Mouse (Mus musculus): ENCODE measurements around the gene Enpp1. TPM values are rescaled to one million over a fixed set of nuclear protein-coding genes. Genes with fewer than 3 reads are reported as not detected.
A peak's percentile ranks its signal among the peaks of the same experiment; 100 is the strongest.

The Enpp1 gene
- polyA plus RNA-seq, 1 experiment from 2014 or later, result 0.31 TPM

GRCm38 (mm10) chr10:24727478-24727877 is 15.5 kb upstream of the Enpp1 start:
- Histone ChIP-seq H3K36me3 (replicated peaks) (no peaks in the 10 kb centered on the region), H3K4me1 (no peaks in the 10 kb centered on the region), H3K27me3 (ENCODE audit: poor library complexity, severe bottlenecking) (no peaks in the 10 kb centered on the region), H3K4me3 (no peak overlapping the region), H3K9me3 (no peaks in the 10 kb centered on the region), H3K27ac (no peak overlapping the region)
- 92% methylated on average over 4 of the region's 4 CpGs for WGBS
- no peak for DNase-seq (ENCODE audit: extremely low spot score, low spot score)

GRCm38 (mm10) chr10:24725197-24725596 is 13.2 kb upstream of the Enpp1 start:
- H3K36me3 ChIP-seq (replicated peaks), result no peaks in the 10 kb centered on the region
- no peaks in the 10 kb centered on the region for H3K9me3 ChIP-seq
- H3K27me3 ChIP-seq (ENCODE audit: poor library complexity, severe bottlenecking), result no peaks in the 10 kb centered on the region
- DNase-seq (ENCODE audit: extremely low spot score, low spot score), result no peak
- WGBS, result 86% methylated on average over 2 of the region's 2 CpGs
- H3K4me1 ChIP-seq, result no peaks in the 10 kb centered on the region
- H3K4me3 ChIP-seq, result no peak overlapping the region
- no peak overlapping the region for H3K27ac ChIP-seq

GRCm38 (mm10) chr10:24721841-24722240 is 9.9 kb upstream of the Enpp1 start:
- Histone ChIP-seq H3K27me3 (ENCODE audit: poor library complexity, severe bottlenecking) (no peaks in the 10 kb centered on the region; the same call in 1 of the 2 replicates), H3K36me3 (replicated peaks) (no peaks in the 10 kb centered on the region), H3K4me3 (no peak overlapping the region), H3K9me3 (no peaks in the 10 kb centered on the region), H3K27ac (no peak overlapping the region), H3K4me1 (peaks cover 9% of the 10 kb centered on the region)
- no peak for DNase-seq (ENCODE audit: extremely low spot score, low spot score)
- WGBS, result 96% methylated on average over 3 of the region's 3 CpGs

- H3K27ac ChIP-seq, result no peak overlapping the region
- no peak for DNase-seq (ENCODE audit: extremely low spot score, low spot score)
- H3K27me3 ChIP-seq (ENCODE audit: poor library complexity, severe bottlenecking), result no peaks in the 10 kb centered on the region; the same call in 1 of the 2 replicates
- H3K4me1 ChIP-seq, result peaks cover 9% of the 10 kb centered on the region
- no peaks in the 10 kb centered on the region for H3K9me3 ChIP-seq
- 89% methylated on average over 4 of the region's 4 CpGs for WGBS
- H3K36me3 ChIP-seq (replicated peaks), result no peaks in the 10 kb centered on the region
- H3K4me3 ChIP-seq, result no peak overlapping the region
Observed at GRCm38 (mm10) chr10:24719383-24719782, 7.4 kb upstream of the Enpp1 start.

GRCm38 (mm10) chr10:24718720-24719119 is 6.8 kb upstream of the Enpp1 start:
- Histone ChIP-seq H3K27me3 (ENCODE audit: poor library complexity, severe bottlenecking) (peaks cover 5% of the 10 kb centered on the region; the same call in 1 of the 2 replicates), H3K9me3 (no peaks in the 10 kb centered on the region), H3K36me3 (replicated peaks) (no peaks in the 10 kb centered on the region), H3K4me3 (no peak overlapping the region), H3K4me1 (peaks cover 9% of the 10 kb centered on the region), H3K27ac (no peak overlapping the region)
- WGBS, result 60% methylated on average over 11 of the region's 11 CpGs
- no peak for DNase-seq (ENCODE audit: extremely low spot score, low spot score)

GRCm38 (mm10) chr10:24718058-24718457 is 6.1 kb upstream of the Enpp1 start:
- Histone ChIP-seq H3K27ac (no peak overlapping the region), H3K4me3 (no peak overlapping the region; the same call in 1 of the 2 replicates), H3K27me3 (ENCODE audit: poor library complexity, severe bottlenecking) (peaks cover 10% of the 10 kb centered on the region), H3K4me1 (peaks cover 9% of the 10 kb centered on the region), H3K36me3 (replicated peaks) (no peaks in the 10 kb centered on the region), H3K9me3 (no peaks in the 10 kb centered on the region)
- 52% methylated on average over 14 of the region's 14 CpGs for WGBS
- no peak for DNase-seq (ENCODE audit: extremely low spot score, low spot score)

GRCm38 (mm10) chr10:24716232-24716631 is 4.3 kb upstream of the Enpp1 start:
- H3K27me3 ChIP-seq (ENCODE audit: poor library complexity, severe bottlenecking), result peaks cover 28% of the 10 kb centered on the region
- no peaks in the 10 kb centered on the region for H3K36me3 ChIP-seq (replicated peaks)
- H3K9me3 ChIP-seq, result no peaks in the 10 kb centered on the region
- H3K4me1 ChIP-seq, result peaks cover 23% of the 10 kb centered on the region
- no peak overlapping the region for H3K27ac ChIP-seq
- no peak overlapping the region for H3K4me3 ChIP-seq
- no peak for DNase-seq (ENCODE audit: extremely low spot score, low spot score)
- WGBS, result 84% methylated on average over 5 of the region's 5 CpGs

GRCm38 (mm10) chr10:24712901-24713300 is 942 bp upstream of the Enpp1 start:
- no peaks in the 10 kb centered on the region for H3K9me3 ChIP-seq
- no peak for DNase-seq (ENCODE audit: extremely low spot score, low spot score)
- H3K36me3 ChIP-seq (replicated peaks), result no peaks in the 10 kb centered on the region
- WGBS, result 72% methylated on average over 5 of the region's 5 CpGs
- H3K4me3 ChIP-seq, result no peak overlapping the region
- H3K27me3 ChIP-seq (ENCODE audit: poor library complexity, severe bottlenecking), result peaks cover 57% of the 10 kb centered on the region
- H3K27ac ChIP-seq, result no peak overlapping the region
- H3K4me1 ChIP-seq, result peaks cover 19% of the 10 kb centered on the region

- Histone ChIP-seq H3K9me3 (no peaks in the 10 kb centered on the region), H3K27ac (peak overlapping the region; percentile 76; the same call in 1 of the 2 replicates), H3K4me1 (peaks cover 18% of the 10 kb centered on the region), H3K36me3 (replicated peaks) (no peaks in the 10 kb centered on the region), H3K4me3 (peak overlapping the region; percentile 74), H3K27me3 (ENCODE audit: poor library complexity, severe bottlenecking) (peaks cover 57% of the 10 kb centered on the region)
- no peak for DNase-seq (ENCODE audit: extremely low spot score, low spot score)
- WGBS, result 20% methylated on average over 15 of the region's 15 CpGs
Observed at GRCm38 (mm10) chr10:24712367-24712761, 405 bp upstream of the Enpp1 start.

- peak overlapping the region; percentile 74 for H3K4me3 ChIP-seq
- H3K4me1 ChIP-seq, result peaks cover 18% of the 10 kb centered on the region
- no peak overlapping the region for H3K27ac ChIP-seq
- H3K9me3 ChIP-seq, result no peaks in the 10 kb centered on the region
- peak; percentile 27 for DNase-seq (ENCODE audit: extremely low spot score, low spot score)
- peaks cover 57% of the 10 kb centered on the region for H3K27me3 ChIP-seq (ENCODE audit: poor library complexity, severe bottlenecking)
- H3K36me3 ChIP-seq (replicated peaks), result no peaks in the 10 kb centered on the region
- 16% methylated on average over 10 of the region's 10 CpGs for WGBS
Observed at GRCm38 (mm10) chr10:24711071-24711470, 888 bp downstream of the Enpp1 start.

GRCm38 (mm10) chr10:24710361-24710760 is 1.6 kb downstream of the Enpp1 start:
- Histone ChIP-seq H3K27me3 (ENCODE audit: poor library complexity, severe bottlenecking) (peaks cover 57% of the 10 kb centered on the region), H3K27ac (no peak overlapping the region), H3K36me3 (replicated peaks) (no peaks in the 10 kb centered on the region), H3K9me3 (no peaks in the 10 kb centered on the region), H3K4me3 (no peak overlapping the region), H3K4me1 (peaks cover 18% of the 10 kb centered on the region)
- DNase-seq (ENCODE audit: extremely low spot score, low spot score), result no peak
- 96% methylated on average over 6 of the region's 6 CpGs for WGBS

GRCm38 (mm10) chr10:24707745-24708144 is 4.2 kb downstream of the Enpp1 start:
- Histone ChIP-seq H3K4me1 (peaks cover 21% of the 10 kb centered on the region), H3K36me3 (replicated peaks) (no peaks in the 10 kb centered on the region), H3K27me3 (ENCODE audit: poor library complexity, severe bottlenecking) (peaks cover 44% of the 10 kb centered on the region), H3K4me3 (no peak overlapping the region), H3K27ac (no peak overlapping the region), H3K9me3 (no peaks in the 10 kb centered on the region)
- 90% methylated on average over 6 of the region's 6 CpGs for WGBS
- no peak for DNase-seq (ENCODE audit: extremely low spot score, low spot score)

GRCm38 (mm10) chr10:24706431-24707140 is 5.4 kb downstream of the Enpp1 start:
- Histone ChIP-seq H3K27me3 (ENCODE audit: poor library complexity, severe bottlenecking) (peaks cover 32% of the 10 kb centered on the region), H3K36me3 (replicated peaks) (no peaks in the 10 kb centered on the region), H3K9me3 (no peaks in the 10 kb centered on the region), H3K27ac (no peak overlapping the region), H3K4me1 (peaks cover 11% of the 10 kb centered on the region), H3K4me3 (no peak overlapping the region)
- WGBS, result 87% methylated on average over 2 of the region's 2 CpGs
- no peak for DNase-seq (ENCODE audit: extremely low spot score, low spot score)
